Mouse (Mus musculus) liver (tissue): ENCODE results near the gene Habp4.

Experiments
- DNase-seq: peaks from one replicate; pipeline ENCODE4 v3.0.0-alpha.2; 2020; ENCODE audit warnings: mixed read lengths

The Habp4 gene

GRCm38 (mm10) chr13:64161548-64161915 is at the start of gene Habp4:
Gene Habp4, plus strand, starts transcription at chr13:64161824.
- DNase-seq: peak; percentile 99

GRCm38 (mm10) chr13:64117442-64117841 is 44.2 kb upstream of the Habp4 start:
- no peak for DNase-seq

GRCm38 (mm10) chr13:64120760-64121159 is 40.9 kb upstream of the Habp4 start:
- no peak for DNase-seq

GRCm38 (mm10) chr13:64123491-64124188 is 38.0 kb upstream of the Habp4 start:
- DNase-seq: no peak

GRCm38 (mm10) chr13:64124886-64125285 is 36.7 kb upstream of the Habp4 start:
- no peak for DNase-seq

GRCm38 (mm10) chr13:64126316-64126715 is 35.3 kb upstream of the Habp4 start:
- DNase-seq: no peak

GRCm38 (mm10) chr13:64128858-64129615 is 32.6 kb upstream of the Habp4 start, which contains the start of gene Slc35d2:
Gene Slc35d2, minus strand, starts transcription at chr13:64129368.
- peak; percentile 75 for DNase-seq

GRCm38 (mm10) chr13:64129616-64130375 is 31.8 kb upstream of the Habp4 start:
- DNase-seq: peak; percentile 64

- DNase-seq: no peak
Measured at GRCm38 (mm10) chr13:64150121-64150520, 11.5 kb upstream of the Habp4 start.

GRCm38 (mm10) chr13:64152241-64152669 is 9.4 kb upstream of the Habp4 start:
- peak; percentile 93 for DNase-seq

GRCm38 (mm10) chr13:64152671-64153082 is 8.9 kb upstream of the Habp4 start:
- DNase-seq: no peak

- DNase-seq: peak; percentile 99
Measured at GRCm38 (mm10) chr13:64153083-64153682, 8.4 kb upstream of the Habp4 start, which contains the start of gene Zfp367. Gene Zfp367, minus strand, starts transcription at chr13:64153202.

- peak; percentile 61 for DNase-seq
Measured at GRCm38 (mm10) chr13:64153751-64154267, 7.8 kb upstream of the Habp4 start.

- no peak for DNase-seq
Measured at GRCm38 (mm10) chr13:64154651-64155050, 7.0 kb upstream of the Habp4 start.

GRCm38 (mm10) chr13:64155171-64155571 is 6.5 kb upstream of the Habp4 start:
- no peak for DNase-seq

- DNase-seq: no peak
Measured at GRCm38 (mm10) chr13:64156966-64157365, 4.7 kb upstream of the Habp4 start.

- DNase-seq: no peak
Measured at GRCm38 (mm10) chr13:64161916-64162611, 440 bp downstream of the Habp4 start.

- no peak for DNase-seq
Measured at GRCm38 (mm10) chr13:64162626-64163025, 1.0 kb downstream of the Habp4 start.

- DNase-seq: no peak
Measured at GRCm38 (mm10) chr13:64163147-64163715, 1.6 kb downstream of the Habp4 start.

- DNase-seq: no peak
Measured at GRCm38 (mm10) chr13:64169746-64170145, 8.1 kb downstream of the Habp4 start.

GRCm38 (mm10) chr13:64178000-64178399 is 16.4 kb downstream of the Habp4 start:
- no peak for DNase-seq
